Mouse (Mus musculus) neural tube, embryonic 14.5 days (tissue): ENCODE data around the gene Avil. TPM values are rescaled to one million over a fixed set of nuclear protein-coding genes. Genes with fewer than 3 reads are reported as not detected.

Experiments
- ATAC-seq: fragments of 200-750 bp; cut with Nextera tagmentation; 2 replicates; pipeline ENCODE4 v1.8.0; 2017; ENCODE audit warnings: low read depth, mild to moderate bottlenecking, moderate TSS enrichment, moderate library complexity
- H3K27ac ChIP-seq: fragments of 300-500 bp; sonication (generic); 2 replicates; pipeline ENCODE4 v1.5.1; 2014; ENCODE audit warnings: low read depth, mild to moderate bottlenecking, control low read depth, low read length, moderate library complexity, mixed read lengths
- H3K27me3 ChIP-seq: fragments of 300-500 bp; sonication (generic); 2 replicates; pipeline ENCODE4 v1.6.1; 2014; ENCODE audit warnings: low read length; ENCODE audit not compliant: control insufficient read depth, insufficient read depth
- H3K36me3 ChIP-seq: fragments of 300-500 bp; sonication (generic); 2 replicates; pipeline ENCODE4 v1.6.1; 2014; ENCODE audit warnings: low read length, mixed read lengths; ENCODE audit not compliant: control insufficient read depth, insufficient read depth
- H3K4me1 ChIP-seq: fragments of 300-500 bp; sonication (generic); 2 replicates; pipeline ENCODE4 v1.6.1; 2014; ENCODE audit warnings: low read length; ENCODE audit not compliant: control insufficient read depth, insufficient read depth
- H3K4me2 ChIP-seq: fragments of 300-500 bp; sonication (generic); 2 replicates; pipeline ENCODE4 v1.6.1; 2014; ENCODE audit warnings: mild to moderate bottlenecking, low read depth, low read length, control low read depth
- H3K4me3 ChIP-seq: fragments of 300-500 bp; sonication (generic); 2 replicates; pipeline ENCODE4 v1.5.1; 2014; ENCODE audit warnings: low read depth, low read length, control low read depth, mixed read lengths
- H3K9ac ChIP-seq: fragments of 300-500 bp; sonication (generic); replicated peaks from 2 replicates; pipeline ENCODE4 v1.6.1; 2014; ENCODE audit warnings: low read depth, mild to moderate bottlenecking, control low read depth, low read length, mixed read lengths
- H3K9me3 ChIP-seq: fragments of 300-500 bp; sonication (generic); 2 replicates; pipeline ENCODE4 v1.6.1; 2016; ENCODE audit warnings: low read length; ENCODE audit not compliant: control insufficient read depth
- WGBS: fragments of 180-500 bp; shearing (Covaris S2); extraction: QIAGEN DNeasy Blood & Tissue Kit; methylation state at CpG from one replicate; pipeline ENCODE4 v1.1.7; 2014; 5-methylcytosine and 5-hydroxymethylcytosine counted together
- polyA plus RNA-seq: library from polyadenylated mRNA; unstranded; fragments of >200 nt; fragmentation: Nextera tagmentation; extraction: Ambion mirVana; gene quantifications from 2 replicates; pipeline ENCODE4 v1.2.1, GENCODE M21; 2014

The Avil gene
- polyA plus RNA-seq, 1 experiment from 2014 or later: 0.15 TPM

DNA sequence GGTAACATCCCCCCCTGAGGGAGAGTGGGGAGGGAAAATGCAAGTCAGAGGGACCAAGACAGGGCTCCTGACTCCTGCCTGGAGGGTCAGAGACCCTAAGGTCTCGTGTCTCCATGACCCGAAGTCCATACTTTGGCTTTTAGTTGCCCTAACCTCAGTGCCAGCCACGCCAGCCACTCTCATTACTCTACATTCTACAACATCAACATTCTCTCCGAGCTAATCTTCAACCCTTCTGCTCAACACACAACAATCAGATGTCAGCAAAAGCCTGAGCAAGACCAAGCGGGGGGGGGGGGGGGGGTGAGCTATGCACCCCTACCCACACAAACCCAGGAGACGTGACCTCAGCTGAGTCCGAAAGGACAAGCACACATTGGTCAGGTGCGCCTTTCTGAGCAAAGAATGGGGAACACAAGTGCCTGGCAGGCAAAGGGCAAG lies 32.8 kb downstream of the Avil start:
- Histone ChIP-seq H3K4me1 (peaks cover 8% of the 10 kb centered on the region; the same call in 1 of the 2 replicates), H3K27me3 (no peaks in the 10 kb centered on the region), H3K4me3 (no peak overlapping the region), H3K4me2 (no peak overlapping the region), H3K9ac (no peak overlapping the region), H3K27ac (no peak overlapping the region), H3K9me3 (no peaks in the 10 kb centered on the region), H3K36me3 (peaks cover 1% of the 10 kb centered on the region; the same call in 1 of the 2 replicates)
- no peak for ATAC-seq
- WGBS: 85% methylated on average over 7 of the region's 8 CpGs

DNA sequence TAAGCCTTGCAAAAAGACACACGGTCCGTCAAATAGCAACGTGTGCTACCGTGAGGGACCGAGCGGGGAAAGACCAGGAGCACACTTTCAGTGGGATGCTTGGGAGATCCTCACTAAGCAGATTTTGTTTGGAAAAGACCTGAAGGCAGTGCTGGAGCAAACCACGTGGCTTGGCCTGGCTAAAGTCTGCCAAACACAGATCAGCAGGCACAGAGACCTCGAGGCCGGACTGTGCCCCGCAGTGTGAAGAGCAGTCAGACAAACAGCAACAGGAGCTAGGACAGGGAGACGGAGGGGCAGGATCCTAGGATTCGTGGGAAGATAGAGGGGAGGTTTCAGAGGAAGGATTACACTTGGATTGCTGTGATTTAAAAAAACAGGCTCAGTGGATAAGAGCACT lies 35.8 kb downstream of the Avil start:
- WGBS: 86% methylated on average over 12 of the region's 12 CpGs
- H3K4me1 ChIP-seq: peaks cover 3% of the 10 kb centered on the region; the same call in 1 of the 2 replicates
- no peak overlapping the region for H3K27ac ChIP-seq
- ATAC-seq: no peak
- H3K36me3 ChIP-seq: no peaks in the 10 kb centered on the region
- H3K4me3 ChIP-seq: no peak overlapping the region
- peaks cover 4% of the 10 kb centered on the region; the same call in 1 of the 2 replicates for H3K27me3 ChIP-seq
- no peaks in the 10 kb centered on the region for H3K9me3 ChIP-seq
- H3K4me2 ChIP-seq: no peak overlapping the region
- no peak overlapping the region for H3K9ac ChIP-seq

DNA sequence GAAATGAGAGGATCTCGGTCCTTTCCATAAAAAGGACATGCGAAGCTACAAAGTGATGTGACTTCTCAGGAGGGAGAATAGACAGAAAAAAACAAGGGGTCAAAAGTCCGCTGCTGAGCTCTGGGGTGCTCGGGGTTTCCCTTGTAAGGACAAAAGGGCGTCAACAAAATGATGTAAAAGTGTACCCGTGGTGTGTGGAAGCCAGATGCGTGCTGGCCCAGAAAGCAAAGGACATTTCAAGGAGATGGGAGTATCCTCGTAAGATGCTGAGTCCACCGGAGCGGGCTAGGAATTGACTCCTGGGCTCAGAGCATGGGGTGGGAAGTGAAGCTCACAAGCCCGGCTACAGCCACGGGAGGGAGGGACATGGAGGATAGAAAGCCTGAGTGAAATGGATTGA lies 37.1 kb downstream of the Avil start:
- ATAC-seq: no peak
- Histone ChIP-seq H3K4me1 (peaks cover 9% of the 10 kb centered on the region; the same call in 1 of the 2 replicates), H3K36me3 (no peaks in the 10 kb centered on the region), H3K27me3 (peaks cover 4% of the 10 kb centered on the region; the same call in 1 of the 2 replicates), H3K9me3 (no peaks in the 10 kb centered on the region), H3K4me2 (no peak overlapping the region), H3K4me3 (no peak overlapping the region), H3K27ac (no peak overlapping the region), H3K9ac (no peak overlapping the region)
- 67% methylated on average over 12 of the region's 12 CpGs for WGBS

DNA sequence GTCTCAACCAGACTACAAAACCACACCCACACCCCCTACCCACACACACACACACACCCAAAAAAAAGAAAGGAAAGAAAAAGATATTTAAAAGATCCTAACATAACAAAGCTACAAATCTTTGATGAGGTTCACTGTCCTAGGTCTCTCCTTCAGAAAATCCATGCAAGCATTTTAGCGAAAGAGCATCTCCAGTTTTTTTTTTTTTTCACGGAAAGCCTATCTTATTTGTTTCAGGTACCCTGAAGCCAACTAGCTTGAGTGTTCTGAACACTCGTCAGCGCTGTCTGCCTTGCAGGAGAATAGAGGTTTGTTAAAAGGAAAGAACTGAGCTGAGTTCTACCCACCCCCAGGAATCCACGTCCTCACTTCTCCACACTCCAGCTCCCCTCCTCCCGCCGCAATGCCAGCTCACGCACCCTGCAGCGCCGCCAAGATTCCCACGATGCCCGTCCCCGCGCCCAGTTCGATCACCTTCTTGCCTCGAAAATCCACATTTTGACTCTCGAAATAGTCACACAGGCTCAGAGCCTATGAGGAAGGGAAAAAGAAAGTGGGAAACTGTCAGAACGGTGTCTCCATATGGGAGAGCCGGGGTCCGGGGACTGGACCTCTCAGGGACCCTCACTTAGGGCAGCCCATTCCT lies 40.2 kb downstream of the Avil start:
- H3K27ac ChIP-seq: no peak overlapping the region
- peaks cover 12% of the 10 kb centered on the region; the same call in 1 of the 2 replicates for H3K4me1 ChIP-seq
- ATAC-seq: peak; percentile 38; the same call in 1 of the 2 replicates
- H3K4me3 ChIP-seq: peak overlapping the region; percentile 81
- peak overlapping the region; percentile 57 for H3K9ac ChIP-seq
- H3K9me3 ChIP-seq: no peaks in the 10 kb centered on the region
- no peaks in the 10 kb centered on the region for H3K36me3 ChIP-seq
- WGBS: 2% methylated on average over 20 of the region's 20 CpGs
- peak overlapping the region; percentile 97 for H3K4me2 ChIP-seq
- peaks cover 4% of the 10 kb centered on the region; the same call in 1 of the 2 replicates for H3K27me3 ChIP-seq

DNA sequence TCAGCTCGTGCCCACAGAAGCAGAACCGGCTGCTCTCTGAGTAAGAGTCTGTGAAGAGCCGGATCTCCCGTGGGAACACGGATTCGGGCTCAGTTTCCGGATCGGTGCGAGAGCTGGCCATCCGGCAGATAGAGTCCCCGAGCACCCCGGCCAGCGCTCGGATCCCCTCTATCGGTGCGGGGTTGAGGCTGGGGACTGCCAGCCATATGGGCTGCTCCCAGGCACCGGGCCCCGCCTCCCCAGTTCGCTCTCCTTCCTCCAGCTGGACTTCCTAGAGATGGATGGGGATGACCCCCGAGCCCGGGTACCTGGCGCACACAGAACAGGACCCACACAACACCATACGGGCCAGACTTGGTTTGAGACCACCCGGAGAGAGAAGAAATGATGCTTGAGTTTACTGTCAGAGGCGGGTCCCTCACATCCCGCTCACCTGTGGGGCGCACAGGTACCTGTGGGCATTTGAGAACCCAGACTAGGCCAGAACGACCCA lies 40.8 kb downstream of the Avil start, which contains the start of the genes Mettl1 and Eef1akmt3:
Mettl1 (plus strand) TSS at position 141 of the 493 bp plus-strand sequence.
Eef1akmt3 (minus strand) TSS at position 240 of the 493 bp plus-strand sequence.
- H3K36me3 ChIP-seq: no peaks in the 10 kb centered on the region
- peak; percentile 77 for ATAC-seq
- no peak within 1 kb of the TSS for H3K27ac ChIP-seq
- peak within 1 kb of the TSS; percentile 97 for H3K4me2 ChIP-seq
- no peaks in the 10 kb centered on the region for H3K9me3 ChIP-seq
- H3K4me3 ChIP-seq: peak within 1 kb of the TSS; percentile 81
- H3K4me1 ChIP-seq: peaks cover 12% of the 10 kb centered on the region; the same call in 1 of the 2 replicates
- H3K9ac ChIP-seq: peak within 1 kb of the TSS; percentile 57
- peaks cover 4% of the 10 kb centered on the region; the same call in 1 of the 2 replicates for H3K27me3 ChIP-seq
- under 1% methylated on average over 28 of the region's 28 CpGs for WGBS

DNA sequence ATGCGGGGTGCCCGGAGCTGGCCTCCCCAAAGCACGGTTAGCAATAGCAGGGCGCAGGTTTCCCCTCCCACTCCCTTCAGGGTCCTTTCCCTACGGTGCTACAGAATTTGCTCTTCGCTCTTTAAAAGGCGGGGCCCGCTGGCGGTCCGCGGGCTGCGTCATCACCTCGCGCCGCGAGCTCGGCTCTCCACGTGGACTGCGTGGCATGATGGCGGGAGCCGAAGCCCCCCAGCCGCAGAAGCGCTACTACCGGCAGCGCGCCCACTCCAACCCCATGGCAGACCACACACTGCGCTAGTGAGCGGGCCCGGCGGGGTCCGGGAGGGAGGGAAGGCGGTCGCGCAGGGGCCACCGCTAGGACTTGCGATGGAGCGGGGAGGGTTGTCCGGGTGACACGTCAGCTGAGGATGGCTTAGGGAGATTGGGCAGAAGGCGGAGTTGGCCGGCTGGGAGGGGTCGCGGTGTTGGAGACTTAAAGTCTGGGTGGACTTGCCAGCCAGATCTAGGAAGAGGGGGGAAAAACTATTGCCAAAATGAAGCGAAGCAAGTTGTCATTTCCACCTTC lies 41.3 kb downstream of the Avil start:
- peaks cover 12% of the 10 kb centered on the region; the same call in 1 of the 2 replicates for H3K4me1 ChIP-seq
- WGBS: under 1% methylated on average over 44 of the region's 44 CpGs
- peak overlapping the region; percentile 97 for H3K4me2 ChIP-seq
- peak overlapping the region; percentile 81 for H3K4me3 ChIP-seq
- peak overlapping the region; percentile 57 for H3K9ac ChIP-seq
- peak; percentile 85 for ATAC-seq
- H3K9me3 ChIP-seq: no peaks in the 10 kb centered on the region
- no peaks in the 10 kb centered on the region for H3K36me3 ChIP-seq
- peaks cover 4% of the 10 kb centered on the region; the same call in 1 of the 2 replicates for H3K27me3 ChIP-seq
- H3K27ac ChIP-seq: no peak overlapping the region

DNA sequence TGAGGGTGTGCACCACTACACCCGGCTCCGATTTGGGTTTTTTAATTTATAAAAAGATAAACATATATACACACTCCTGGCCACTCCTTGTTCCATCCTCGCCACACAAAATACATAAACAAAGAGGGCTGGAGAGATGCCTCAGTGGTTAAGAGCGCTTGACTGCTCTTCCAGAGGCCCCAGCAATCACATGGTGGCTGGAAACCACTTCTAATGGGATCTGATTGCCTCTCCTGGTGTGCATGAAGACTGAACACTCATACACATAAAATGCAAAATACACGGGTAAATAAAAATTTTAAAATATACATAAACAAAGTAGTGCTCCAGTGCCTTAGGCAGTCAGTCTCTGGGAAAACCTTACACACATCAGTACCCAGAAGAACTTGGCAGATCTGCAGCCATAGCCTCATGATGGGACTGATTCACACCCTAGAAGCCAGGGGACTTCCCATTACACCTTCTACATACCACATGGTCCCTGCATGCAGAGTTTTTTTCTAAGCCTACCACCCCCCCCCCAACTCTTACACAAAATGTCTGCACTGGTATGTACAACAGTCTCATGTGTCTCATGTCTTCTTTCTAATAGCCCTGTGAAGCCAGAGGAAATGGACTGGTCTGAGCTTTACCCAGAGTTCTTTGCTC lies 42.1 kb downstream of the Avil start:
- peak overlapping the region; percentile 81 for H3K4me3 ChIP-seq
- H3K9ac ChIP-seq: peak overlapping the region; percentile 57; the same call in 1 of the 2 replicates
- H3K9me3 ChIP-seq: no peaks in the 10 kb centered on the region
- ATAC-seq: 0 out of 2 replicates have a peak, but pooled peaks have one; percentile 3
- H3K36me3 ChIP-seq: no peaks in the 10 kb centered on the region
- peak overlapping the region; percentile 97 for H3K4me2 ChIP-seq
- WGBS: 14% methylated on average over 5 of the region's 5 CpGs
- H3K27ac ChIP-seq: no peak overlapping the region
- H3K27me3 ChIP-seq: peaks cover 6% of the 10 kb centered on the region; the same call in 1 of the 2 replicates
- peaks cover 12% of the 10 kb centered on the region; the same call in 1 of the 2 replicates for H3K4me1 ChIP-seq

DNA sequence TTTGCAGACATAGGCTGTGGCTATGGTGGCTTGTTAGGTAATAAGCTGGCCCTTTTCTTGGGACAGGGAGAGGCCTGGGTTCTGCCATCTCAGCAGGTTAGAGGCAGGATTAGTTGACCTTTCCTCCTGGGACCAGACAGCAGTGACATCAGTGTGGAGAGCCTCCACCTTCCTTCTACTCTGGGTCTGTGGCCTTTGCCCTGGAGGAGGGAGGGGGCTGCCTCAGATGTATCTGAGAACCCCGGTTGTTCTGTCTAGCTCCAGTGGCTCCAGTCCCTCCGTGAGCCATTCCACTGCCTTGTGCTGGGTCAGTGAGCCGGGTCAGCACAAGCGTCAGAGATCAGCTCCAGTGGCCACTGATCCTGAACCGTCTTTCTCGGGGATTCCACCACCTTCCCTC lies 42.7 kb downstream of the Avil start:
- WGBS: 92% methylated on average over 6 of the region's 6 CpGs
- H3K4me2 ChIP-seq: no peak overlapping the region

More for the DNA sequence above, 42.7 kb downstream of the Avil start:
- no peak for ATAC-seq
- H3K36me3 ChIP-seq: no peaks in the 10 kb centered on the region
- no peak overlapping the region; the same call in 1 of the 2 replicates for H3K4me3 ChIP-seq
- H3K27me3 ChIP-seq: peaks cover 10% of the 10 kb centered on the region; the same call in 1 of the 2 replicates
- H3K4me1 ChIP-seq: peaks cover 12% of the 10 kb centered on the region; the same call in 1 of the 2 replicates
- no peak overlapping the region for H3K9ac ChIP-seq
- no peak overlapping the region for H3K27ac ChIP-seq
- no peaks in the 10 kb centered on the region for H3K9me3 ChIP-seq
